Comparison of ENCODE assay signal across 8 mouse cellular contexts in genomic region chr5:129786818-129787790, GRCm38 (mm10). TPM values are rescaled to one million over a fixed set of nuclear protein-coding genes. Genes with fewer than 3 reads are reported as not detected.
DNase-seq lines count a peak whose midpoint lies in the region; ATAC-seq lines count a peak whose summit lies in the region.

Gene Psph (minus strand): TSS chr5:129787449.

- no peaks in the 10 kb centered on the region for H3K27me3 ChIP-seq in heart, embryonic 10.5 days (ENCODE audit: insufficient read depth, poor library complexity, severe bottlenecking)
- no peaks in the 10 kb centered on the region for H3K27me3 ChIP-seq in kidney, embryonic 15.5 days

- H3K4me1 ChIP-seq in heart, embryonic 10.5 days, result peaks cover 10% of the 10 kb centered on the region
- H3K4me1 ChIP-seq in kidney, embryonic 15.5 days, result peaks cover 28% of the 10 kb centered on the region

- peak within 1 kb of the TSS; percentile 94 for H3K9ac ChIP-seq in kidney, embryonic 15.5 days

- H3K36me3 ChIP-seq in heart, embryonic 10.5 days, result peaks cover 35% of the 10 kb centered on the region
- H3K36me3 ChIP-seq in kidney, embryonic 15.5 days, result peaks cover 36% of the 10 kb centered on the region

- WGBS in heart, embryonic 10.5 days, result under 1% methylated on average over 73 of the region's 73 CpGs
- WGBS in kidney, embryonic 15.5 days, result under 1% methylated on average over 73 of the region's 73 CpGs

- no peaks in the 10 kb centered on the region for H3K9me3 ChIP-seq in heart, embryonic 10.5 days
- no peaks in the 10 kb centered on the region for H3K9me3 ChIP-seq in kidney, embryonic 15.5 days (replicated peaks)

- peak within 1 kb of the TSS; percentile 98 for H3K27ac ChIP-seq in heart, embryonic 10.5 days
- peak within 1 kb of the TSS; percentile 100 for H3K27ac ChIP-seq in kidney, embryonic 15.5 days

- peak; percentile 96 to 97 for DNase-seq in B cell, adult 2 months
- peak; percentile 100 for DNase-seq in brain, adult 2 months (ENCODE audit: low read depth, low spot score)
- DNase-seq in heart, embryonic 10.5 days (ENCODE audit: low spot score), result peak; percentile 99
- peak; percentile 99 for DNase-seq in liver
- peak; percentile 95 to 98 for DNase-seq in spleen, postnatal 4 days (ENCODE audit: low spot score in 2 of 2)

- peak within 1 kb of the TSS; percentile 95 for H3K4me3 ChIP-seq in heart, embryonic 10.5 days
- H3K4me3 ChIP-seq in kidney, embryonic 15.5 days (replicated peaks), result peak within 1 kb of the TSS; percentile 91

- H3K4me2 ChIP-seq in kidney, embryonic 15.5 days, result peak within 1 kb of the TSS; percentile 71

- ATAC-seq in erythroblast, adult 5-6 weeks (replicated peaks; ENCODE audit: low FRiP score, poor library complexity, severe bottlenecking), result peak; percentile 94
- peak; percentile 99 for ATAC-seq in kidney, embryonic 15.5 days (replicated peaks; ENCODE audit: low FRiP score)
- ATAC-seq in monocyte, adult 5-6 weeks (replicated peaks; ENCODE audit: insufficient number of reproducible peaks, low FRiP score, low TSS enrichment, poor library complexity, severe bottlenecking), result peak; percentile 90

RNA-seq across cellular contexts. Expression of gene Psph, which starts in this region (rescaled TPM):
- total RNA-seq in erythroblast, adult 5-6 weeks (2015; ENCODE audit: low replicate concordance), result 8.5 and 9.2 TPM in 2 replicates
- total RNA-seq in erythroblast, adult 5-6 weeks (2017; ENCODE audit: low replicate concordance), result 4.6 and 6.2 TPM in 2 replicates
- 36.3 and 55.4 TPM in 2 replicates for polyA plus RNA-seq in heart, embryonic 10.5 days (2016; fragmentation: Nextera tagmentation; extraction: Ambion mirVana)
- 59.8 and 62.4 TPM in 2 replicates for polyA plus RNA-seq in kidney, embryonic 15.5 days (2015; fragmentation: Nextera tagmentation; extraction: Ambion mirVana)
- 6.7 to 17.3 TPM (median 10.8 TPM) in 3 replicates for total RNA-seq in monocyte, adult 5-6 weeks (2017)

Comparison
In these comparisons a context has a peak if more than half of its experiments do, and no peak if none do; other contexts are left out.
1. Peak in every context shown above with its lines: DNase-seq, ATAC-seq, H3K4me3 ChIP-seq and H3K27ac ChIP-seq.